ENCODE assay signal across 8 mouse cellular contexts in genomic region chr8:120276051-120276890, GRCm38 (mm10). TPM values are rescaled to one million over a fixed set of nuclear protein-coding genes. Genes with fewer than 3 reads are reported as not detected.
DNase-seq lines count a peak whose midpoint lies in the region; ATAC-seq lines count a peak whose summit lies in the region.

No protein-coding gene starts in this region.

- no peaks in the 10 kb centered on the region for H3K9me3 ChIP-seq in forebrain, embryonic 14.5 days (replicated peaks; ENCODE audit: control insufficient read depth, low read length)
- no peaks in the 10 kb centered on the region for H3K9me3 ChIP-seq in limb, embryonic 11.5 days (ENCODE audit: control insufficient read depth, low read length)
- H3K9me3 ChIP-seq in midbrain, embryonic 12.5 days = no peaks in the 10 kb centered on the region

- peak; percentile 97 for DNase-seq in ES-CJ7 (ENCODE audit: low read depth, low spot score)
- DNase-seq in adrenal gland, postnatal 4 days (ENCODE audit: low spot score in 2 of 2) = peak; percentile 90 to 91
- DNase-seq in forebrain, embryonic 14.5 days (ENCODE audit: low spot score) = peak; percentile 83
- peak; percentile 99 for DNase-seq in limb, embryonic 11.5 days (ENCODE audit: low spot score)
- peak; percentile 86 to 87 for DNase-seq in spleen, postnatal 36 days (ENCODE audit: low spot score in 2 of 2)
- DNase-seq in right cerebral cortex, postnatal 25 days = no peak

- H3K4me1 ChIP-seq in forebrain, embryonic 14.5 days (ENCODE audit: control insufficient read depth, insufficient read depth, low read length) = peaks cover 26% of the 10 kb centered on the region
- H3K4me1 ChIP-seq in limb, embryonic 11.5 days (ENCODE audit: control insufficient read depth, insufficient read depth, low read length) = peaks cover 76% of the 10 kb centered on the region
- H3K4me1 ChIP-seq in midbrain, embryonic 12.5 days = peaks cover 50% of the 10 kb centered on the region

- peak overlapping the region; percentile 62 for H3K9ac ChIP-seq in forebrain, embryonic 14.5 days (ENCODE audit: low read length)
- peak overlapping the region; percentile 4 for H3K9ac ChIP-seq in limb, embryonic 11.5 days (ENCODE audit: low read length)
- H3K9ac ChIP-seq in midbrain, embryonic 12.5 days (replicated peaks) = peak overlapping the region; percentile 32

- H3K4me3 ChIP-seq in forebrain, embryonic 14.5 days (ENCODE audit: low read depth, low read length) = peak overlapping the region; percentile 23
- peak overlapping the region; percentile 14; the same call in 1 of the 2 replicates for H3K4me3 ChIP-seq in limb, embryonic 11.5 days (ENCODE audit: low read depth, low read length)
- peak overlapping the region; percentile 30 for H3K4me3 ChIP-seq in midbrain, embryonic 12.5 days

- H3K27ac ChIP-seq in forebrain, embryonic 14.5 days (ENCODE audit: low read depth, low read length) = peak overlapping the region; percentile 77
- peak overlapping the region; percentile 99 for H3K27ac ChIP-seq in limb, embryonic 11.5 days (replicated peaks; ENCODE audit: low read depth, low read length)
- peak overlapping the region; percentile 94 for H3K27ac ChIP-seq in midbrain, embryonic 12.5 days (replicated peaks)

- ATAC-seq in forebrain, embryonic 14.5 days = peak; percentile 82
- ATAC-seq in hematopoietic stem cell, adult 5-6 weeks (replicated peaks in 1 of 2; ENCODE audit: insufficient read depth in 1 of 2, low FRiP score in 2 of 2, low TSS enrichment in 1 of 2, low read depth in 1 of 2, poor library complexity in 2 of 2, severe bottlenecking in 2 of 2) = peak; percentile 71 to 82
- ATAC-seq in limb, embryonic 11.5 days (ENCODE audit: insufficient number of reproducible peaks, low FRiP score, low TSS enrichment, low read depth) = peak; percentile 91
- ATAC-seq in midbrain, embryonic 12.5 days (ENCODE audit: low FRiP score, low read depth) = peak; percentile 82

- H3K27me3 ChIP-seq in forebrain, embryonic 14.5 days (replicated peaks; ENCODE audit: control insufficient read depth, insufficient read depth, low read length) = no peaks in the 10 kb centered on the region
- no peaks in the 10 kb centered on the region for H3K27me3 ChIP-seq in limb, embryonic 11.5 days (ENCODE audit: control insufficient read depth, insufficient read depth, low read length)
- H3K27me3 ChIP-seq in midbrain, embryonic 12.5 days = peaks cover 30% of the 10 kb centered on the region

- WGBS in forebrain, embryonic 14.5 days = under 1% methylated on average over 47 of the region's 49 CpGs
- WGBS in limb, embryonic 11.5 days = under 1% methylated on average over 49 of the region's 49 CpGs
- under 1% methylated on average over 42 of the region's 49 CpGs for WGBS in midbrain, embryonic 12.5 days

- peak overlapping the region; percentile 67 for H3K4me2 ChIP-seq in forebrain, embryonic 14.5 days (ENCODE audit: low read length)
- peak overlapping the region; percentile 56 for H3K4me2 ChIP-seq in limb, embryonic 11.5 days (ENCODE audit: low read depth, severe bottlenecking)
- peak overlapping the region; percentile 58 for H3K4me2 ChIP-seq in midbrain, embryonic 12.5 days (replicated peaks)

- no peaks in the 10 kb centered on the region for H3K36me3 ChIP-seq in forebrain, embryonic 14.5 days (ENCODE audit: control insufficient read depth, insufficient read depth, low read length)
- no peaks in the 10 kb centered on the region for H3K36me3 ChIP-seq in limb, embryonic 11.5 days (ENCODE audit: control insufficient read depth, insufficient read depth, low read length)
- no peaks in the 10 kb centered on the region for H3K36me3 ChIP-seq in midbrain, embryonic 12.5 days

RNA-seq across cellular contexts. Expression of gene Gse1, which starts 48.0 kb away (rescaled TPM):
- 10 to 100 TPM; 58.1 to 60.7 TPM for total RNA-seq in adrenal gland, postnatal 4 days (2021)
- polyA plus RNA-seq in forebrain, embryonic 14.5 days (2014; fragmentation: Nextera tagmentation; extraction: Ambion mirVana) = 22.6 and 33.6 TPM in 2 replicates
- 16.6 and 21.2 TPM in 2 replicates for total RNA-seq in hematopoietic stem cell, adult 5-6 weeks (2017)
- polyA plus RNA-seq in limb, embryonic 11.5 days (2014; fragmentation: Nextera tagmentation; extraction: Ambion mirVana) = 6.6 and 8.2 TPM in 2 replicates
- 26.5 and 28.8 TPM in 2 replicates for polyA plus RNA-seq in midbrain, embryonic 12.5 days (2016; fragmentation: Nextera tagmentation; extraction: Ambion mirVana)

Comparison
In these comparisons a context has a peak if more than half of its experiments do, and no peak if none do; other contexts are left out.
1. H3K9ac ChIP-seq: peak in every context shown above with its lines; median percentile 62 in forebrain, embryonic 14.5 days; 32 in midbrain, embryonic 12.5 days; 4 in limb, embryonic 11.5 days.